Mouse (Mus musculus) olfactory bulb, adult 2 months (tissue): ENCODE data around the gene Dpp4. TPM values are rescaled to one million over a fixed set of nuclear protein-coding genes. Genes with fewer than 3 reads are reported as not detected.

Source experiments
- H3K27ac ChIP-seq: fragments of 200-500 bp; 2 replicates; pipeline ENCODE4 v1.5.1; 2012; ENCODE audit warnings: low read depth, low read length; ENCODE audit not compliant: insufficient read depth
- H3K4me1 ChIP-seq: fragments of 200-500 bp; 2 replicates; pipeline ENCODE4 v1.6.1; 2012; ENCODE audit warnings: low read length; ENCODE audit not compliant: control insufficient read depth, insufficient read depth
- H3K4me3 ChIP-seq: fragments of 200-500 bp; 2 replicates; pipeline ENCODE4 v1.5.1; 2012; ENCODE audit warnings: mild to moderate bottlenecking, low read depth, low read length, moderate library complexity; ENCODE audit not compliant: insufficient read depth
- CTCF ChIP-seq: fragments of 200-500 bp; IDR thresholded peaks from 2 replicates; pipeline ENCODE4 v1.5.1; 2012; ENCODE audit warnings: low read depth, mild to moderate bottlenecking, low read length, moderate library complexity; ENCODE audit not compliant: insufficient read depth
- POLR2A ChIP-seq: fragments of 200-500 bp; IDR thresholded peaks from 2 replicates; pipeline ENCODE4 v1.6.1; 2012; ENCODE audit warnings: mild to moderate bottlenecking, low read depth, low read length, moderate library complexity; ENCODE audit not compliant: insufficient read depth
- WGBS: fragments of 180-500 bp; shearing (Covaris S2); methylation state at CpG from one replicate; pipeline ENCODE4 v1.1.7; 2018; 5-methylcytosine and 5-hydroxymethylcytosine counted together
- polyA plus RNA-seq: library from polyadenylated mRNA; stranded (reverse); fragments of >200 nt; gene quantifications from 2 replicates; pipeline ENCODE4 v1.2.4, GENCODE M21; 2012; ENCODE audit warnings: low replicate concordance; ENCODE audit not compliant: missing spikeins, insufficient read depth, insufficient read length

Gene Dpp4
- polyA plus RNA-seq, 1 experiment: not detected

- H3K27ac ChIP-seq: no peak overlapping the region
- H3K4me1 ChIP-seq: no peaks in the 10 kb centered on the region
- TF ChIP-seq POLR2A (no peak), CTCF (no peak)
- WGBS: 62% methylated on average over 11 of the region's 11 CpGs
- no peak overlapping the region for H3K4me3 ChIP-seq
Observed at GRCm38 (mm10) chr2:62373692-62374091, 38.3 kb downstream of the Dpp4 start.

- 67% methylated on average over 2 of the region's 2 CpGs for WGBS
- no peak for TF ChIP-seq POLR2A
- no peak for TF ChIP-seq CTCF
- Histone ChIP-seq H3K27ac (no peak overlapping the region), H3K4me3 (no peak overlapping the region), H3K4me1 (peaks cover 3% of the 10 kb centered on the region)
Observed at GRCm38 (mm10) chr2:62370048-62370447, 42.0 kb downstream of the Dpp4 start.

- TF ChIP-seq POLR2A: no peak
- no peak overlapping the region for H3K27ac ChIP-seq
Observed at GRCm38 (mm10) chr2:62368349-62369053, 43.5 kb downstream of the Dpp4 start.

DNA sequence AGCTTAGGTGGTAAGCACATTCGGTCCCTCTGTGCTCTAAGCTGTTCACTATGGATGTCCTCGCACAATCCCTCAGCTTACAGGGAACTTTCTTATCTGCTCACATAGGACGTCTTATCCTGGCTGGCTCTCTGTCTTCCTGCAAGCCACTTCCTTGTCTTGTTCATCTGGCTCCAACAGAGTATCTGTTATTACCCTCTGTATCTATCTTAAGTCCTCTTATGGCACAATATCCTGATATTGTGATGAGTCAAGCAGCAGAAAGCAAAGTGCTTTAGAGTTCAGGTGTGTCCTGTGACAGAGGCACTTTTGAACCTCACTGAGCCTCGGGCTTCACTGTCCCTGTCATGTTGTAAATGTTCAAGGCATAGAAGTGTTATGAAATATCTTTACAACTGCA, 48.4 kb downstream of the Dpp4 start:
- 94% methylated on average over 4 of the region's 4 CpGs for WGBS
- Histone ChIP-seq H3K4me3 (no peak overlapping the region), H3K4me1 (peaks cover 3% of the 10 kb centered on the region), H3K27ac (no peak overlapping the region)
- TF ChIP-seq POLR2A (no peak), CTCF (no peak)

More at GRCm38 (mm10) chr2:62368349-62369053, 43.5 kb downstream of the Dpp4 start:
- no peak overlapping the region for H3K4me3 ChIP-seq
- WGBS: 41% methylated on average over 5 of the region's 5 CpGs
- H3K4me1 ChIP-seq: peaks cover 3% of the 10 kb centered on the region

DNA sequence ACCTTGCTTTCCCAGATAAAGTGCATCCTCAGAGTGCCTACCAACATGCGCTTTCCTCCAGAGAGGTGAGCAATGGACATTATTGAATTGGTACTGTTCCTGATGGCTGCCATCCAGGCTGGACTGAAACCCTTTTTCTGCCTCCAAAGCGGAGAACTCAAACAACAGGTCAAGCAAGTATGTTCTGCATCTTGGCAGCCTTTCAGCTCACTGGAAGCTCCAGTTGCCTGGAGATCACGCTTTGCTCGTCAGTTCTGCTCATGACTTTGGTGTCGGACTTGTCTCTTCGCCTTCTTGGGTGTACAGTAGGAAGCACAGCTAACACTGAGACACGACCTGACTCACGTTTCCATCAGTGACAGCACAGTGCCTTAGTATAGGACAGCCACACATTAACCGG, 49.8 kb downstream of the Dpp4 start:
- Histone ChIP-seq H3K4me3 (no peak overlapping the region), H3K4me1 (no peaks in the 10 kb centered on the region), H3K27ac (no peak overlapping the region)
- WGBS: 75% methylated on average over 9 of the region's 9 CpGs
- TF ChIP-seq CTCF (no peak), POLR2A (no peak)

- 72% methylated on average over 3 of the region's 3 CpGs for WGBS
- H3K4me1 ChIP-seq: no peaks in the 10 kb centered on the region
- no peak overlapping the region for H3K27ac ChIP-seq
- TF ChIP-seq POLR2A: no peak
- no peak for TF ChIP-seq CTCF
- H3K4me3 ChIP-seq: no peak overlapping the region
Observed at GRCm38 (mm10) chr2:62361514-62361913, 50.5 kb downstream of the Dpp4 start.

GRCm38 (mm10) chr2:62360872-62361271, 51.2 kb downstream of the Dpp4 start:
- Histone ChIP-seq H3K27ac (no peak overlapping the region), H3K4me1 (no peaks in the 10 kb centered on the region), H3K4me3 (no peak overlapping the region)
- TF ChIP-seq POLR2A (no peak), CTCF (no peak)
- WGBS: 86% methylated on average over 6 of the region's 6 CpGs

GRCm38 (mm10) chr2:62357259-62357658, 54.8 kb downstream of the Dpp4 start:
- WGBS: 86% methylated on average over 7 of the region's 7 CpGs
- Histone ChIP-seq H3K4me3 (no peak overlapping the region), H3K27ac (no peak overlapping the region), H3K4me1 (no peaks in the 10 kb centered on the region)
- no peak for TF ChIP-seq POLR2A
- TF ChIP-seq CTCF: no peak

- 89% methylated on average over 14 of the region's 14 CpGs for WGBS
- H3K4me1 ChIP-seq: no peaks in the 10 kb centered on the region
- TF ChIP-seq CTCF (no peak), POLR2A (no peak)
- H3K27ac ChIP-seq: no peak overlapping the region
- H3K4me3 ChIP-seq: no peak overlapping the region
Observed at GRCm38 (mm10) chr2:62356606-62357005, 55.4 kb downstream of the Dpp4 start.

DNA sequence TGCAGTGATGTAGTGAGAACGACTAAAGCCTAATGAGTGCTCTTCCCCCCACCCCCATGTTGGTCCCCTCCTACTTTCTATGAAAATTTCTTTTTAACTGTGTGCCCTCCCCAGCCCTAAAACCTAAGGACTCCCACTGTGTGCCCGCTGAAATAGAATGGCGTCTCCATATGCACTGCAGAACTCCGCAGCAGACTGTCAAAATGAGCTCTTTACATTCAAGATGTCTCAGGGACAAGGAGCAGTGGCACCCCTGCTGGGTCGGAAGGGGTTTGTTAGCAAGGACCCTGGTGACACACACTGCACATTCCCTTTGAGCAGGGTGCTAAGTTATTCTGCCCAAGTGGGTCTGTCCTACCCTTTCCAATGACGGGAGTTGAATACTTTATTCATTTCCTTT, 56.3 kb downstream of the Dpp4 start:
- Histone ChIP-seq H3K27ac (no peak overlapping the region), H3K4me1 (no peaks in the 10 kb centered on the region), H3K4me3 (no peak overlapping the region)
- no peak for TF ChIP-seq POLR2A
- no peak for TF ChIP-seq CTCF
- WGBS: 64% methylated on average over 6 of the region's 6 CpGs
